Mouse (Mus musculus): ENCODE measurements around the gene Prkcz.
A peak's percentile ranks its signal among the peaks of the same experiment; 100 is the strongest.
"Not testable (repeated sequence)": the region's sequence is repeated elsewhere in the genome, so short reads cannot be mapped to it uniquely, and the experiment has no call there.

The Prkcz gene

DNA sequence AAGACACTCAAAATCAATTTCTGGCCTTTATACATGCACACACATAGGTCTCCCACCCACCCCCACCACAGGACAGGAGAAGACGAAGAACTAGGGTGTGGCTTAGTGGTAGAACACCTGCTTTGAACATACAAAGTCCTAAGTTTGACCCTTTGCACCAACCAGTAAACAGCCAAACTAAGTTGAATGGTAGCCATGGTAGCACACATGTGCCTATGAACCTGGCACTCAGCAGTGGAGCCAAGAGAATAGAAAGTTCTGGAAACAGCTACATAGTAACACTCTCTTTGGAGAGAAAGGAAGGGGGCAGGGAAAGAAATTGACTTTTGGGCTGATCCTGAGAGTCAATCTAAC lies 80.4 kb downstream of the Prkcz start:
- DNase-seq = no peak

DNA sequence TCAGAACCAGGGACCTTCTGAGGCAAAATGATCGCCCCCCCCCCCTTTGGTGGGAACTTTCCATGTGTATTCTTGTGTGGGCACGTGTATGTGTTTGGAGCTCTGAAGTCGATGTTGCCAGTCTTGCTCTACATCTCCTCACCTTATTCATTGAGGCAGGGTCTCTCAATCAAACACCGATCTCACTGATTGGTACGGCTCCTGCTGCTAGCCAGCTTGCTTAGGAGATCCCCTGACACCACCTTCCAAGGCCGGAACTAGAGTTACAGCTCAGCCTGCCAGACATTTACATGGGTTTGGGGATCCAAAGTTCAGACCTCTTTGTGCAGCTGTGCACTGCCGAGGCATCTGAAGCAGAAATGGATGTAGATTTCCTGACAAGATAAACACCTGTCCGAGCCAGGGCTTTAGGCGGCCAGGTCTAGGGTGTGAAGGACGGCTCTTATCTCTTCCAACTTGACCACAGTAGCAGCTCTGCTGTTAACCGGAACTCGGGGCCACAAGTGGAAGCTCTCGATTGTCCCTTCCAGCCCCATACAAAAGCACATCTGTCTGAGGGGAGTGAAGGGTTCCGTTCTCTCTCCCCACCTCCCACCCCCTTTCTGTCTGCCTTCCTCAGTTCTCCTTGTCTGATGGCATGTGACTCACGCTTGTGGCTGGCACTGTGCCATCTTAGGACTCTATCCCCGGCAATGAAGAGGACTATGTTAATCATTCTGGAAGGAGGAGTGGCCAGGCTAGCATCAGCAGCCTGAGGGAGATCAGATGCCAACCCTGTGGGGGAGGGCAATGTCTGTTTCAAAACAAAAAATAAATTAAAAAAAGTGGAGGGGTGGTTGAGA lies 81.0 kb downstream of the Prkcz start:
- DNase-seq = peak; percentile 72

DNA sequence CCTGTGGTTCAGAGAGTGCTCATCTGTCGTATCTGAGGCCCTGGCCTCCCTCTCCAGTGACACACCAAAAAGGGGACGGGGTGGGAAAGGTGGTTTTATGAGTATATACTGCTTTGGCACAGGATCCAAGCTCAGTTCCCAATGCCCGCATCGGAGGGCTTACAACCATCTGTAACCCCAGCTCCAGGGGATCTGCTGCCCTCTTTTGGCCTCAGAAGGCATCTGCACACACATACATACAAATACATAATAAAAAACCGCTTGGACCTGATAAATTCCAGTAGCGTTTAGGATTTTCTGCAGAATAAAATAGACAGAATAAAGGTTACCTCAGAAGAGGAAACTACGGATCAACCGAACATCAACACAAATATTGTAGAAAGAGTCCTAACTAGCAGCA lies 82.1 kb downstream of the Prkcz start:
- no peak for DNase-seq

DNA sequence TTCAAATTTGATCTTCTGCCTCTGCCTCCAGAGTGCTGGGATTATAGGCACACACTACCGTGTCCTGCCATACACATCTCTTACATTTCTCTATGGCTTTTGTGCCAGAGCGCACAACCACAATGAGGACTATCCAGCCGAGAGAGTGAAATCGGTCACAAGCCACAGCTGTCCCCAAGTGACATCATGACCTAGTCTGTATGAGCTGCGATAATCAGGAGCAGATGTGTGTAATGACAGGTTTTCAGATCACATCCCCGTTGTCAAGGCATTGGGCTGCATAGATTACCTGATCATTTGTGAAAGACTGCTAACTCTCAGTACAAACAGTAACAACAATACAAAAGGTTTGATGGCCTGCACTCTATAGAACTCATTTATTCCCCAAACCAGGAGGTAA lies 83.2 kb downstream of the Prkcz start:
- no peak for DNase-seq

DNA sequence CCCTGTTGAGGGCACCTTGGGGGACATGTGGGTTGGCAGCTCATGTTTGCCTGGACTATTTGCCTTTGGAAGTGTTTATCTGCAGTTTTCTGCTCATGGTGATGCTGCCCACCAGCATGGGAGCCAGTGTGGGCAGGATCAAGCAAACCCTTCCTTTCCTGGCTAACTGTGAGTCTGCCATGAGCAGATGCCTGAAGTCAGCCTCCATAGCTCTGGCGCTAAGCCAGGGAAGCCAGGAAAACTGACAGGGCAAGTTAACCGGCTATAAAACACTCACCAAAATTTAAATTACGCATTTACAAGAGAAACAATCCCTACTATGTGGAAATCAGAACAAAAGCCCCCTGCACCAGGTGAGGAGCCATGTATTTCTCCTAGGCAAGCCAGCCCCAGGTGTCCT lies 86.3 kb downstream of the Prkcz start:
- DNase-seq = no peak

DNA sequence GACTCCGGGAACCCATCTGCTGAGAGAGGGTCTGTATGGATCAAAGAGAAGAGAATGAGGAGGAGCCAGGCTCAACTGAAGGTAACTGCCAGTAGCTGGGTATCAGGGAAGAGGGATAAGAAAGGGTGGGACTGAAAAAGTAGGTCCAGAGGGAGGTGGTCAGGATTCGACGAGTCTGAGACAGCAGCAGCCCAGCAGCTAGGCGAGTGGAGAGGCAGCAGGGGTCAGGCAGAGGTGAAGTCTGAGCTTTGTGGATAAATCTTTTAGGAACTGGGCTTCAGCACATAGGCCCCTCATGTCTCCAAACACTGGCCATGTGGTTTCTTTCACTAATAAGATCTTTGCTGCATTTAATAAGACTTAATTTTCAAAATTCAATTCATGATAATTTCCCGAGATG lies 86.7 kb downstream of the Prkcz start:
- DNase-seq = no peak

DNA sequence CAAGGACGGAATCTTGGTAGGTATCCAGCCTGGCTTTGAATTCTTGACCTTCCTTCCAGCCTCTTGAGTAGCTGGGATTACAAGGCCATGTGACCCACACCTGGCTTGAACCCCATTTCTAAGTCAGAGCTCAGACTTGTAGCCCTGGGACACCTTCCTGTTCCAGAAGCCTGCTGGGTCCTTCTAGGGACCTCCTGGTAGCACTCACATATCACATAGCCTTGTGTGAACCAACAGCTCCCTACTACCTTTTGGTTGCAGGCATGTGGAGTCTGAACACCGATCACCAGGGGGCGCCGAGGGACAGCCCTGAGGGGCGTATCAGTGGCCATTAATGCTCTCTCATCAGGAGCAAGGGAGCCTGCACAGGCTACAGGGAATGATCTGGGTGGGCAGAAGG lies 92.8 kb downstream of the Prkcz start:
- DNase-seq = no peak

DNA sequence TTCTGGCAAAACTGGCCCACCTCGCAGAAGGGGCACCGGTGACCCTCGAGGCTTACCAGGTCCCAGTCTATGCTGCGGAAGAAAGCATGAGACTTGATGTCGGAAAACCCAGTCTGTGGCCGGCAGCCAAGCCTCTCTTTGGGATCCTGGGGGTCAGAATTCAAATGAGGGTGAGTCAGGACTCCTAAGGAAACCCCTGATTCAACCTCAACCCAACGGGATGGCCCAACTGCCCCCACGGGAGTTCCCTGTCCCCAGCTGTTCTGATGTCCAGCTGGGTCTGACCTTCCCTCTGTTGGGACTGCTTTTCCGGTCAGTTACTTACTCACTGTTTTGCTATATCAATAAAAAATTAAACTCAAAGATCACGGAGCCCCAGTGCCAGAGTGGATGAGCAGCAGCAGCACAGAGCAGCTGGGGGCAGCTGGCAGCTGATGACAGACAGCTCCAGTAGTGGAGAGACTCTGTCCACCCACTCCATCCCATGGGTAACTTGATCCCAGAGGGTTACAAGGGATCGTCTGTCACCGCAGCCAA lies 93.5 kb downstream of the Prkcz start:
- no peak for DNase-seq

DNA sequence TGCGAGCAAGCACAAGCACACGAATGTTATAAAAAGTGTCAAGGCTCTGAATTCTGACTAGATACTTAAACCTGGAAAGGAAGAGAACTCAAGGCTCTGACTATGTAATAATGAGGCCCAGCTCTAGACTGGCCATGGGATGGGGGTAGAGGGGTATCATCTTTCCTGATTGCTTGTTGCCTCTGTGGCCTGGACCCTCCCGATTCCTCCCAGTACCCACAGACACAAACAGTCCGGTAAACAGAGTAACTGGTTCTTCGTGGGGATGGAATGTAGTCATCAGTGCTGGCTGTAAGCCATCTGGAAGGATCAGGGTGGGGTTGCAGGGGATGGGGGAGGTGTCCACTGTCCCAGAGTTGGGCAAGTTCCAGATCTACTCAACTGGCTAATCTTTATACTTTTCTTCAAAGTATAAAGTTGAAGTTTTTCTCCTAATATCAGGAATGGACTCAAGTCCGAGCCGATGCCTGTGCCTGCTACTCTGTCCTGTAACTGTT lies 94.1 kb downstream of the Prkcz start:
- no peak for DNase-seq

DNA sequence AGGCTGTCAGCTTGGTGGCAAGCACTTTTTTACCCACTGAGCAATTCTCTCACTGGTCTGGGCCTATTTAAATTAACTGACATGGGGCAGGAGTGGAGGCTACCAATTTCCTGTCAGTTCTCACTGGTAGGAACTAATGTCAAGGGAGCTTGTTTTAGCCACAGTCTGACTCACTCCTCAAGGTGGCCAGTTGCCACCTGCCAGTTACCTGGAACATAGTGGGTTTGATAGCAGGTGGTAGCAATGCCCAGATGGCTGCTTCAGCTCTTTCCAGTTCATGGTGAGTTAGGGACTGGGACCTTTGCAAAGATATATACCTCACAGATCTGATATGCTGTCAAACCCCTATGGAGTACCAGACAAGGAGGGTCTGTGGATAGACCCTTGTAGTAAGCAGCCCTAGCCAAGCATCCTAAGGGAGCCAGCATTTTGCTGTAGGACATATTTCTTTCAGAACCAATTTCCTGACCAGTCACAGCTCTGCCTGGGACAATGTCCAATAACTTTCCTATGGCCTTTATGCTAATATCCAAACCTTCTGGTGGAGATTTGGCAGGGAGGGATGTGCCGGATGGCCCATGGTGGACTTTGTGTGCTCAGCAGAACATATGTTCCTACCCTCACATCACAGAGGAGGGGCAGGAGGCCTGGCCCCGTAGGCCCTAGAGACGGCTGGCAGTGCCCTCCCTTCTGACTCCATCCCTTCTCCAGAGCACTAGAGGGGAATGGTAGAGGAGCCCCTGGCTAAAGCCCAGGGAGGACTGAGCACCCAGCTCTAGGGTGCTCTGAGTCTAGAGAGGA lies 96.4 kb downstream of the Prkcz start:
- DNase-seq = no peak

DNA sequence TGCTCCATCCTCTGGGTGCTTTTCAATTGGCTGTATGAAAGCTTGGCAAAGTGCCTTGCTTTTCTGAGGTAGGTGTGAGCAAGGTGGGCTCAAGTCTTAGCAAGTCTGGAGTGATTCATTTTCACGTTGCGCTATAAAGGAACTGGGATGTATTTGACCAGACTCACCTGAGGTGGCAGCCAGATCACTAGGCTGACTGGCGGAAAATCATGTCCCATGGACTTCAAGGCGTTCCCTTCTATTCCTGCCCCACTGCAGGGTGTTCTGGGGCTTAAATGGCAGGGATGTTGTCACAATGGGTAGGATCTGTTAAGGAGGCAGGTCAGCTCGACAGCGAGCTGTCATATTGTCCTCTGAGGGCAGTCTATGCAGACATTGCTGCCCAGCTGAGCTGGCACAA lies 108.9 kb downstream of the Prkcz start:
- no peak for DNase-seq

DNA sequence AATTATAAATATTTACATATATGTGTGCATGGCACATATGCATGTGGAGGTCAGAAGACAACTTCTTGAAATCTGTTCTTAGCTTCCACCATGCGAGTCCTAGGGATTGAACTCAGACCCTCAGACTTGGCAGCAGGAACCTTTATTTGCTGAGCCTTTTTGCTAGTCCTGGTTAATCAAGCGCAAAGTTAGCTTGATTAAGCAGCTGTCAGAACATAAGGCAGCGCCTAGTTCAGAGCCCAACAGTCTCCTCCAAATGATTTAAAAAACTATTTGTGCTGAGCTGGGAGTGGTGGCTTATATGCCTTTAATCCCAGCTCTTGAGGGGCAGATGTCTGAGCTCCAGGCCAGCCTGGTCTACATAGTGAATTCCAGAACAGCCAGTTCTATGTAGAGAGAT lies 110.0 kb downstream of the Prkcz start:
- DNase-seq = peak; percentile 75

DNA sequence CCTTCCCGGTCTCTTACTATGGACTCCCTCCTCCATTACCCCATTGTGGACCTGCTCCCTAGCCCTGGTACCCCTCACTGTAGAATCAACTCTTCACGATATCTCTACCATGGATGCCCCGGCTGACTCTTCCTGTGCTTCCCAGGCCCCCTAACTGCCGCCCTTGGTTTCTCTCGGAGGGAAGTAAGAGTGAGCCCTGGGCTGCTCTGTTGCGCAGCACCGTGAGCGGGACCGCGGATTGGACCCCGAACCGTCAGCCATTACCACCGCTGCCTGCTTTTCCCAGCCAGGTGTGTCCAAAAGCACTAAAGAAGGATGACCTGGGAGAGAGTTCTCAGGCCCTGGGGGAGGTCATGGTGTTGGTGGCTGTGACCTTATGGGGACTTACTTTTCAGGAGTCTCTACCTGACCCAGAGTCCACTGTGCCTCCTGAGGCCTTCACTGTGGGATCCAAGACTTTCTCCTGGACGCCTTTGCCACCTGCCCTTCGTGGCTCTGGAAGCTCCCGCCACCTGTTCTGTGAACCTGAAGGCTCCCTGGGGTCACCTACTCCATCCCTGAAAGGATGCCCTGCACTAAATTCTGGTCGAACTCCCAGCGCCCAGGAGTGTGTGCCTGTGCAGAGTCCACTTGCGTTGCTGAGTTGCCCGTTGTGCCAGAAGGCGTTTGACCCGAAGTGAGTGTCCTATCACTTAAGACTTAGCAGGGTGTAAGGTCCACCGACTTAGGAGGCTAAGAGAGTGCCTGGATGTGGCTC lies 110.6 kb downstream of the Prkcz start:
- no peak for DNase-seq

DNA sequence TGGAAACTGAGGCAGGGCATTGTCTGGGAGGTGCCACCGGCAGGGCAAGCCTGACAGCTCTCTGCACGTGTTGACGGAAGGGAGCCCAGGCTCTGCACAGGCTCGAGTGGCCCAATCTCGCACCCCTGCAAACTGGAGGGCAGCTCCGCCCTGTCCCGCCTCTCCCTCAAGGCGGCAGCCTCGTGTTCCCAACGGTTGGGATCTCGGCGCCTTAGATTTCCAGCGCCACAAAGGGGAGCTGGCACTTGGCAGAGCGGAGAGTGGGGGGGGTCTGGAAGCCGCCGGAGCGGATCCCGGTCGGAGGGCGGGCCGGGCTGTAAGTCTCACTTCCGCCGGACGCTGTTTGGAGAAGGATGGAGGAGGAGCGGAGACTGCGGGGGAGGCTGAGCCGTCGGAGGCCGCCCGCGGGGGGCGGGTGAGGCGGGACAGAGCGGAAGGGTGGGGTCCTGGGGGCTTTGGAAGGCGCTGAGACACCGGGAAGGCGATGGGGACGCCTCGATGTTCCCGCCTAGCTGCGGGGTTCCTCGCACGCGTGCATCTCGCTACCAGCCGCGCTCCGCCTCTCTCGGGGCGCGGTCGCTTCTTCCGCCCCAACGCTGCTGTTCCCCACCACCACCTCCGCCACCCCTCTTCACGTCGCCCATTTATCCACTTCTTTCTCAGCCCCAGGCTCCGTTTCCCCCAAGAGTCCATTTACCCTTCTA lies 111.4 kb downstream of the Prkcz start, which contains the start of gene Faap20:
Faap20 (plus strand) TSS at position 155 of the 704 bp plus-strand sequence.
- DNase-seq = peak; percentile 82

DNA sequence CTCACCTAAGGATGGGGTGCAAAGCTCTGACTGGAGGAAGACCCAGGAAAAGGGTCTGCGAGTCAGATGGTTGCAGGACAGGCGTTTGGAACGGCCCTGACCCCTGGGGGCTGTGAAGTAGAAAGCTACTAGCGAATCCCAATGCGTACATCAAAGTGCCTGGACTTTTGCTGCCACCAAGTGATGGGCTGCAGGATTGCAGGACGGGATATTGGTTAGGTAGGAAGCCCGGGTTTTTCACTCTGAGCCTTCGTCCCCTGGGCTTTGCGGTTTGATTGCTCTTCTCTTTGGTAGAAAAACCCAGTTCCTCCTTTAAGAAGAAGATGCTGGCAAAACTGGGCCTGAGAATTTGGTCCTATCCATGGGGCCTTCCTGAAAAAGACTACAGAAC lies 111.9 kb downstream of the Prkcz start:
- DNase-seq = peak; percentile 92

DNA sequence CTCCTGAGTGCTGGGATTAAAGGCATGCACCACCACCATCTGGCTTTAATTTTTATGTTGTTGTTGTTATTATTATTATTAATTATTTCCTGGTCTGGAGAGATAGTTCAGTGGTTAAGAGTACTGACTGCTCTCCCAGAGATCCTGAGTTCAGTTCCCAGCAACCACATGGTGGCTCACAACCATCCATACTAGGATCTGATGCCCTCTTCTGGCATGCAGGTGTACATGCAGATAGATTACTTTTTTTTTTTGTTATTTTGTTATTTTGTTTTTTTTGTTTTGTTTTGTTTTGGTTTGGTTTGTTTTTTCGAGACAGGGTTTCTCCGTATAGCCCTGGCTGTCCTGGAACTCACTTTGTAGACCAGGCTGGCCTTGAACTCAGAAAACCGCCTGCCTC lies 113.1 kb downstream of the Prkcz start:
- DNase-seq = not testable (repeated sequence)

DNA sequence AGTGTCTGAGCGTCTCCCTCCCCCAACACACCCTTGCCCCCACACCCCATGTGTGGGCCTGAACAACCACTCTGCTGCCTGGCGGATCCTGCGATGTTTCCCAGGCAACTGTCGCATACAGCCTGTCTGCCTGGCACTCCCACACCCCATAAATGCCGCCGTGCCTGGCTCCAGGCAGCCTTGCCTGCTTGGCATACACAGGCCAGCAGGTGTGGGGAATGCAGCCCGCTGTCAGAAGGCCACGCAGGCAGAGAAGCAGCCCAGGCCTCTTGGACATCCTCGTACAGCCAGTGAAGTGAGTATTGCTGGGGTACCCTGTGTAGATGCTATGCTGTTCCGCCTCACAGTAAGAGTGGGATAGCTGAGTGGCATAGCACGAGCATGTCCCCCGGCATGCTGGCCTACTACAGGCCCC lies 114.5 kb downstream of the Prkcz start:
- DNase-seq = peak; percentile 90

DNA sequence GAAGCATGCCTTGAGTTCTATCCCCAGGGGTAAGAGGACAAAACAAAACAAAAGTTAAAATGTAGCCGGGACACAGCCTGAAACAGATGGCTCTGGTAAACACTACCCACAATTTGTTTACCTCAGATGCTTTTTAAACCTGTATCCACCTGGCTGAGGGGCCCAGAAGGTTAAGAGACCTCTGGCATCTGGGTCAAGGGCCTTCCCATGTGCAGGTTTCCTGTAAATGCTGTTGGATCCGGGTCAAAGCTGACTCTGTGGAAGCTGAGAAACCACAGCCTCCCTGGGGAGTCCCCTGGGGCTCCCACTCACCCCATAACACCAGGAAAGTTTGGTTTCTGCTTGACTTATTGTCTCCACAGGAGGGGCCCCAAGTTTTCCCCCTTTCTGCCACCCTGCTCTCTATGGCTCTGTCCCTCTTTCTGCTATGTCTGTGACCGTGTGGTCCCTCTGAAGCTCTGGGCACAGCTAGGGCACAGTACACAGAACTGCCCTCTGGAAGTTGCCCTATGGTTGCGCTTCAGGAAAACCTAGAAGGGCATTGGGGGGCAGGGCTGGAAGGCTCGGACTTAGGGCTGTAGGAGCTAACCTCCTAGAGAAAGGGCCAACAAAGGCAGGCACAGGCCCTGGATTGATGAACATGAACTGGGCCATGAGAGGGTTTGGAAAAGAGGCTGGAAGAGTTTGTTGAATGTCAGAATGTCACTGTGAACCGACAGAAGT lies 115.2 kb downstream of the Prkcz start:
- no peak for DNase-seq

DNA sequence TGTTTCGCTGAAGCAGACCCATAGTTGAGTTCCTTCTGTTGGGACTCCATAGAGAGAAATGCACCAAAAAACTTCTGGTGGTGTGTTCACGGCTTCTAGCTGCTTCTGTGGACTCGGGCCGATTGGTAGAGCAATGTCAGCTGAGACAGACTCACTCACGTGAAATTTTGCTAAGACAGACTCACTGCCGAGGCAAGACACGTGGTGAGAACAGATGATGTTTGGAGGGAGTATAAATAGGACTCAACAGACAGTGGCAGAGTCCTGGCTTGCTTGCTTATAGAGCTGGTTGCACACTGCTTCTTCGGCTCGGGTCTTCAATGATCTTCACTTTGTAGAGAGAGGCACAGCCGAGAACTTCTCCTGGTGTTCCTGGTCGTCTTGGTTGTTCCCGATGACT lies 117.9 kb downstream of the Prkcz start:
- DNase-seq = no peak

DNA sequence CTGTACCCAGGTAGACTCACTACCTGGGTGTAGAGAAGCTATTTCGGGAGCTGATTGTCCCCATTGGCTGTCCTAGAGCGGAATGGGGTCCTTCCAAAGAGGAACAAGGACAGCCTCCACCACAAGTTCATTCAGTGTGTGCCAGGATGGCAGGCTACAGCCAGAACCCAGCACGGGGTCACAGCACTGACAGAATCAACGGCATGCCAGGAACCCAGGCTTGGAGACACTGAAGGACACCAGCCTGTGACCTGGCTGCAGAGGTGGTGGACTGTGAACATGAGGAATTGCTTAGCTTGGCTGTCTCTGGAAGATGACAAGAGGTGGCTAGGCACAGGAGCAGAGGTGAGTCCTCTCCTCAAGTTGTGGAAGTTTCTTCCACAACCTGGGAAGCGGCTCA lies 118.9 kb downstream of the Prkcz start:
- DNase-seq = no peak

DNA sequence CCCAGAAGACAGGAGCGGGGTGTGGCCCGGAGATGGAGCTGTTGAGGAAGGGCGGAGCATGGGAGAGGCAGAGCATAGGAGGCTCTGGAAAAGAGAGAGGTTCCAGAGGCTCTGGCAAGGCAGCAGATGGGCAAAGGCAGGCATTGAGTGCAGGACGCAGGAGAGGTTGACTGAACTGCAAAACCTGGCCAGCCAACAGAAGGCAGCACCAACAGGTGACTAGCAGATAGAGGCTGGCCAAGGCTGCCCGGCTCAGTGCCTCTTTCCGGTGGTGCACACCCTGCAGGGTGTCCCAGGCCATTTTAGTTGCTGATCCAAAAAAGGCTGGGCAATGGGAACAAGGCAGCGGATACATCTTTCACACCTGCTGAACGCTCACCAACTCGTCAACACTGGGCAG lies 119.4 kb downstream of the Prkcz start:
- DNase-seq = no peak

DNA sequence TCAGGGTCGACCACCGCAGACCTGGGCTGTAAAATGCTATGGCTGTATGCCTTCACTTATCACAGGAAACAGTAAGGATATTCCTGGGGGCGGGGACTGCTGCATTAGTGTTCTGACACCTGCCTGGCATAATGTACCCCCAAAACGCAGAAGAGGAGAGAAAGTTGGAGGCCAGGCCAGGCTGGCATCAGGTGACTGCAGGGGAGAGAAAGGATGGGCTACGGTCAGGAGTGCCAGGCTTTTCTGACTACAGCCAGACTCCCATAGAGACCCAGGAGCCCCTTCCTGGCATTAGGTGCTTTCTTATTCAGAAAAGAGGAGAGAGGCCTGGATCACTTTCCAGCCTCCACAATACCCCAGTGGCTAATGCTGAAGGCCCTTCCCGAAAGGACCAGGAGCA lies 121.7 kb downstream of the Prkcz start:
- DNase-seq = no peak
